Mouse (Mus musculus) spleen, postnatal 14 days (tissue): ENCODE measurements around the gene Scarb2.
"Not testable (repeated sequence)": the region's sequence is repeated elsewhere in the genome, so short reads cannot be mapped to it uniquely, and the experiment has no call there.

ENCODE experiments used
- DNase-seq, 2 experiments: peaks; one replicate each; pipeline ENCODE4 v3.0.0; 2021 to 2022; ENCODE audit warnings: low spot score in 2 of 2

Gene Scarb2

GRCm38 (mm10) chr5:92506733-92507132 lies at the start of gene Scarb2:
Scarb2 (minus strand) TSS chr5:92506833.
- DNase-seq: no peak

- no peak for DNase-seq
Observed at GRCm38 (mm10) chr5:92555905-92556304, 49.3 kb upstream of the Scarb2 start.

GRCm38 (mm10) chr5:92554891-92555511 lies 48.4 kb upstream of the Scarb2 start, which contains the start of gene Fam47e:
Fam47e (plus strand) TSS chr5:92555069.
- no peak for DNase-seq

GRCm38 (mm10) chr5:92554443-92554842 lies 47.8 kb upstream of the Scarb2 start:
- DNase-seq: no peak

GRCm38 (mm10) chr5:92553939-92554338 lies 47.3 kb upstream of the Scarb2 start:
- no peak for DNase-seq

GRCm38 (mm10) chr5:92552611-92553010 lies 46.0 kb upstream of the Scarb2 start:
- no peak for DNase-seq

GRCm38 (mm10) chr5:92539698-92540097 lies 33.1 kb upstream of the Scarb2 start:
- DNase-seq: no peak

- DNase-seq: no peak
Observed at GRCm38 (mm10) chr5:92524821-92525258, 18.2 kb upstream of the Scarb2 start.

- DNase-seq: not testable (repeated sequence)
Observed at GRCm38 (mm10) chr5:92521131-92521530, 14.5 kb upstream of the Scarb2 start.

- DNase-seq: no peak
Observed at GRCm38 (mm10) chr5:92512066-92512465, 5.4 kb upstream of the Scarb2 start.

- DNase-seq: no peak
Observed at GRCm38 (mm10) chr5:92511256-92511655, 4.6 kb upstream of the Scarb2 start.

GRCm38 (mm10) chr5:92508853-92509252 lies 2.2 kb upstream of the Scarb2 start:
- no peak for DNase-seq

GRCm38 (mm10) chr5:92506301-92506729 lies 318 bp downstream of the Scarb2 start:
- peak in 1 of 2 experiments; percentile 25 for DNase-seq

- peak; percentile 83 to 87 for DNase-seq
Observed at GRCm38 (mm10) chr5:92505402-92505865, 1.2 kb downstream of the Scarb2 start.

- DNase-seq: peak in 1 of 2 experiments; percentile 31
Observed at GRCm38 (mm10) chr5:92504676-92505400, 1.8 kb downstream of the Scarb2 start.

GRCm38 (mm10) chr5:92503856-92504618 lies 2.6 kb downstream of the Scarb2 start:
- DNase-seq: no peak

- no peak for DNase-seq
Observed at GRCm38 (mm10) chr5:92503356-92503847, 3.2 kb downstream of the Scarb2 start.

- DNase-seq: no peak
Observed at GRCm38 (mm10) chr5:92499378-92499777, 7.3 kb downstream of the Scarb2 start.

- DNase-seq: no peak
Observed at GRCm38 (mm10) chr5:92498661-92499060, 8.0 kb downstream of the Scarb2 start.

GRCm38 (mm10) chr5:92498225-92498624 lies 8.4 kb downstream of the Scarb2 start:
- no peak for DNase-seq

- DNase-seq: no peak
Observed at GRCm38 (mm10) chr5:92495771-92496409, 10.7 kb downstream of the Scarb2 start.

GRCm38 (mm10) chr5:92495291-92495690 lies 11.3 kb downstream of the Scarb2 start:
- DNase-seq: no peak
